Mouse (Mus musculus) midbrain, embryonic 11.5 days (tissue): ENCODE measurements around the gene Abca4. TPM values are rescaled to one million over a fixed set of nuclear protein-coding genes. Genes with fewer than 3 reads are reported as not detected.

Experiments
- ATAC-seq: fragments of 200-750 bp; cut with Nextera tagmentation; 2 replicates; pipeline ENCODE4 v1.8.0; 2017; ENCODE audit warnings: moderate TSS enrichment, moderate library complexity; ENCODE audit not compliant: low FRiP score
- DNase-seq: peaks from one replicate; pipeline ENCODE4 v3.0.0; 2015; ENCODE audit warnings: low spot score; ENCODE audit errors: missing footprints
- H3K27ac ChIP-seq: fragments of 300-500 bp; sonication (generic); 2 replicates; pipeline ENCODE4 v1.5.1; 2014; ENCODE audit warnings: low read depth, low read length
- H3K27me3 ChIP-seq: fragments of 300-500 bp; sonication (generic); 2 replicates; pipeline ENCODE4 v1.6.1; 2014; ENCODE audit warnings: mild to moderate bottlenecking, low read length, moderate library complexity, mixed read lengths; ENCODE audit not compliant: control insufficient read depth, insufficient read depth
- H3K36me3 ChIP-seq: fragments of 300-500 bp; sonication (generic); 2 replicates; pipeline ENCODE4 v1.6.1; 2014; ENCODE audit warnings: mild to moderate bottlenecking, low read length, moderate library complexity, mixed read lengths; ENCODE audit not compliant: control insufficient read depth, insufficient read depth
- H3K4me1 ChIP-seq: fragments of 300-500 bp; sonication (generic); 2 replicates; pipeline ENCODE4 v1.6.1; 2014; ENCODE audit warnings: low read length; ENCODE audit not compliant: control insufficient read depth, insufficient read depth
- H3K4me2 ChIP-seq: fragments of 300-500 bp; sonication (generic); 2 replicates; pipeline ENCODE4 v1.6.1; 2014; ENCODE audit warnings: mild to moderate bottlenecking, moderate library complexity
- H3K4me3 ChIP-seq: fragments of 300-500 bp; sonication (generic); 2 replicates; pipeline ENCODE4 v1.5.1; 2014; ENCODE audit warnings: low read depth, low read length
- H3K9ac ChIP-seq: fragments of 300-500 bp; sonication (generic); 2 replicates; pipeline ENCODE4 v1.6.1; 2014; ENCODE audit warnings: low read length
- H3K9me3 ChIP-seq: fragments of 300-500 bp; sonication (generic); 2 replicates; pipeline ENCODE4 v1.6.1; 2016; ENCODE audit warnings: low read length; ENCODE audit not compliant: control insufficient read depth
- WGBS: fragments of 180-500 bp; shearing (Covaris S2); extraction: QIAGEN DNeasy Blood & Tissue Kit; methylation state at CpG from one replicate; pipeline ENCODE4 v1.1.7; 2014; 5-methylcytosine and 5-hydroxymethylcytosine counted together
- polyA plus RNA-seq: library from polyadenylated mRNA; unstranded; fragments of >200 nt; fragmentation: Nextera tagmentation; extraction: Ambion mirVana; gene quantifications from 2 replicates; pipeline ENCODE4 v1.2.1, GENCODE M21; 2014

Abca4 gene
- polyA plus RNA-seq, 1 experiment from 2014 or later, result 2.2 TPM

- no peak overlapping the region for H3K4me2 ChIP-seq
- ATAC-seq (no peak), DNase-seq (no peak)
- H3K9me3 ChIP-seq, result no peaks in the 10 kb centered on the region
- WGBS, result 57% methylated on average over 9 of the region's 9 CpGs
- no peaks in the 10 kb centered on the region for H3K36me3 ChIP-seq
- H3K9ac ChIP-seq, result no peak overlapping the region
- no peak overlapping the region for H3K27ac ChIP-seq
- no peaks in the 10 kb centered on the region for H3K27me3 ChIP-seq
- H3K4me1 ChIP-seq, result no peaks in the 10 kb centered on the region
- H3K4me3 ChIP-seq, result no peak overlapping the region
Observed at GRCm38 (mm10) chr3:122111141-122111981, 67.1 kb downstream of the Abca4 start.

- no peak overlapping the region for H3K27ac ChIP-seq
- no peak for ATAC-seq
Observed at GRCm38 (mm10) chr3:122118651-122119214, 74.5 kb downstream of the Abca4 start.

GRCm38 (mm10) chr3:122119733-122120132 lies 75.5 kb downstream of the Abca4 start:
- H3K4me3 ChIP-seq, result no peak overlapping the region
- H3K4me2 ChIP-seq, result no peak overlapping the region
- no peak for DNase-seq
- peaks cover 6% of the 10 kb centered on the region; the same call in 1 of the 2 replicates for H3K4me1 ChIP-seq
- 66% methylated on average over 7 of the region's 7 CpGs for WGBS
- H3K27ac ChIP-seq, result no peak overlapping the region
- no peak overlapping the region for H3K9ac ChIP-seq
- no peaks in the 10 kb centered on the region for H3K36me3 ChIP-seq
- no peaks in the 10 kb centered on the region for H3K27me3 ChIP-seq
- H3K9me3 ChIP-seq, result no peaks in the 10 kb centered on the region
- no peak for ATAC-seq

More at GRCm38 (mm10) chr3:122118651-122119214, 74.5 kb downstream of the Abca4 start:
- DNase-seq, result no peak
- H3K4me2 ChIP-seq, result no peak overlapping the region
- H3K4me1 ChIP-seq, result peaks cover 6% of the 10 kb centered on the region; the same call in 1 of the 2 replicates
- H3K36me3 ChIP-seq, result no peaks in the 10 kb centered on the region
- no peaks in the 10 kb centered on the region for H3K9me3 ChIP-seq
- H3K9ac ChIP-seq, result no peak overlapping the region
- H3K4me3 ChIP-seq, result no peak overlapping the region
- 83% methylated on average over 9 of the region's 9 CpGs for WGBS
- no peaks in the 10 kb centered on the region for H3K27me3 ChIP-seq

GRCm38 (mm10) chr3:122120217-122120616 lies 76.0 kb downstream of the Abca4 start:
- H3K9me3 ChIP-seq, result no peaks in the 10 kb centered on the region
- H3K9ac ChIP-seq, result no peak overlapping the region
- no peak overlapping the region for H3K4me2 ChIP-seq
- DNase-seq, result no peak
- 83% methylated on average over 7 of the region's 7 CpGs for WGBS
- peaks cover 6% of the 10 kb centered on the region; the same call in 1 of the 2 replicates for H3K4me1 ChIP-seq
- H3K4me3 ChIP-seq, result no peak overlapping the region
- no peaks in the 10 kb centered on the region for H3K36me3 ChIP-seq
- H3K27ac ChIP-seq, result no peak overlapping the region
- no peak for ATAC-seq
- no peaks in the 10 kb centered on the region for H3K27me3 ChIP-seq

GRCm38 (mm10) chr3:122122127-122122663 lies 78.0 kb downstream of the Abca4 start:
- DNase-seq (peak; percentile 98), ATAC-seq (peak; percentile 93)
- H3K36me3 ChIP-seq, result no peaks in the 10 kb centered on the region
- H3K4me1 ChIP-seq, result peaks cover 6% of the 10 kb centered on the region; the same call in 1 of the 2 replicates
- H3K9ac ChIP-seq, result no peak overlapping the region
- 16% methylated on average over 17 of the region's 17 CpGs for WGBS
- peak overlapping the region; percentile 42 for H3K4me2 ChIP-seq
- no peaks in the 10 kb centered on the region for H3K9me3 ChIP-seq
- H3K27me3 ChIP-seq, result no peaks in the 10 kb centered on the region
- no peak overlapping the region for H3K27ac ChIP-seq
- H3K4me3 ChIP-seq, result peak overlapping the region; percentile 2; the same call in 1 of the 2 replicates

GRCm38 (mm10) chr3:122122838-122123237 lies 78.6 kb downstream of the Abca4 start:
- DNase-seq (no peak), ATAC-seq (no peak)
- Histone ChIP-seq H3K9me3 (no peaks in the 10 kb centered on the region), H3K36me3 (no peaks in the 10 kb centered on the region), H3K27me3 (no peaks in the 10 kb centered on the region), H3K4me1 (peaks cover 6% of the 10 kb centered on the region; the same call in 1 of the 2 replicates), H3K4me3 (no peak overlapping the region), H3K4me2 (no peak overlapping the region), H3K9ac (no peak overlapping the region), H3K27ac (no peak overlapping the region)
- 84% methylated on average over 8 of the region's 8 CpGs for whole genome bisulfite sequencing

- Histone ChIP-seq H3K4me3 (no peak overlapping the region), H3K36me3 (no peaks in the 10 kb centered on the region), H3K4me2 (no peak overlapping the region), H3K27ac (no peak overlapping the region), H3K4me1 (no peaks in the 10 kb centered on the region), H3K9me3 (no peaks in the 10 kb centered on the region), H3K9ac (no peak overlapping the region), H3K27me3 (no peaks in the 10 kb centered on the region)
- WGBS, result 63% methylated on average over 17 of the region's 17 CpGs
- ATAC-seq (peak; percentile 52; the same call in 1 of the 2 replicates), DNase-seq (peak; percentile 87)
Observed at GRCm38 (mm10) chr3:122128999-122129493, 84.8 kb downstream of the Abca4 start.

GRCm38 (mm10) chr3:122130771-122131170 lies 86.5 kb downstream of the Abca4 start:
- Histone ChIP-seq H3K27me3 (no peaks in the 10 kb centered on the region), H3K36me3 (no peaks in the 10 kb centered on the region), H3K27ac (no peak overlapping the region), H3K9me3 (no peaks in the 10 kb centered on the region), H3K4me3 (no peak overlapping the region), H3K4me2 (no peak overlapping the region), H3K4me1 (no peaks in the 10 kb centered on the region), H3K9ac (no peak overlapping the region)
- WGBS, result 57% methylated on average over 4 of the region's 4 CpGs
- DNase-seq (no peak), ATAC-seq (no peak)

- Histone ChIP-seq H3K36me3 (no peaks in the 10 kb centered on the region), H3K4me1 (no peaks in the 10 kb centered on the region), H3K4me2 (no peak overlapping the region), H3K27me3 (no peaks in the 10 kb centered on the region), H3K9ac (no peak overlapping the region), H3K9me3 (no peaks in the 10 kb centered on the region), H3K27ac (no peak overlapping the region), H3K4me3 (no peak overlapping the region)
- DNase-seq (peak; percentile 68), ATAC-seq (no peak)
- 78% methylated on average over 3 of the region's 3 CpGs for WGBS
Observed at GRCm38 (mm10) chr3:122131633-122132032, 87.4 kb downstream of the Abca4 start.
